Mouse (Mus musculus): Measurements from ENCODE around the gene Tex2. TPM values are rescaled to one million over a fixed set of nuclear protein-coding genes. Genes with fewer than 3 reads are reported as not detected.
A peak's percentile ranks its signal among the peaks of the same experiment; 100 is the strongest.
"Not testable (repeated sequence)": the region's sequence is repeated elsewhere in the genome, so short reads cannot be mapped to it uniquely, and the experiment has no call there.

Gene Tex2
- total RNA-seq, 2 experiments from 2014 or later, result 73.6 to 77.5 TPM

- peak; percentile 85 for ATAC-seq (replicated peaks; ENCODE audit: poor library complexity, severe bottlenecking)
Observed at GRCm38 (mm10) chr11:106623629-106624028, 10.4 kb upstream of the Tex2 start.

- ATAC-seq (replicated peaks; ENCODE audit: poor library complexity, severe bottlenecking), result peak; percentile 54
Observed at GRCm38 (mm10) chr11:106622056-106622455, 8.8 kb upstream of the Tex2 start.

GRCm38 (mm10) chr11:106618768-106619167, 5.5 kb upstream of the Tex2 start:
- not testable (repeated sequence) for ATAC-seq (replicated peaks; ENCODE audit: poor library complexity, severe bottlenecking)

- no peak for ATAC-seq (replicated peaks; ENCODE audit: poor library complexity, severe bottlenecking)
Observed at GRCm38 (mm10) chr11:106617821-106618580, 4.8 kb upstream of the Tex2 start.

- ATAC-seq (replicated peaks; ENCODE audit: poor library complexity, severe bottlenecking), result peak; percentile 13
Observed at GRCm38 (mm10) chr11:106615561-106615960, 2.3 kb upstream of the Tex2 start.

GRCm38 (mm10) chr11:106614339-106614645, 1.1 kb upstream of the Tex2 start:
- peak; percentile 36 for ATAC-seq (replicated peaks; ENCODE audit: poor library complexity, severe bottlenecking)

GRCm38 (mm10) chr11:106613638-106614338, 565 bp upstream of the Tex2 start:
- peak; percentile 3 for ATAC-seq (replicated peaks; ENCODE audit: poor library complexity, severe bottlenecking)

GRCm38 (mm10) chr11:106612209-106612960, 838 bp downstream of the Tex2 start:
- ATAC-seq (replicated peaks; ENCODE audit: poor library complexity, severe bottlenecking), result peak; percentile 1; the same call in 1 of the 2 replicates

- ATAC-seq (replicated peaks; ENCODE audit: poor library complexity, severe bottlenecking), result no peak
Observed at GRCm38 (mm10) chr11:106609731-106610130, 3.5 kb downstream of the Tex2 start.

- no peak for ATAC-seq (replicated peaks; ENCODE audit: poor library complexity, severe bottlenecking)
Observed at GRCm38 (mm10) chr11:106607316-106607715, 5.9 kb downstream of the Tex2 start.

- ATAC-seq (replicated peaks; ENCODE audit: poor library complexity, severe bottlenecking), result no peak
Observed at GRCm38 (mm10) chr11:106606042-106606441, 7.2 kb downstream of the Tex2 start.

- ATAC-seq (replicated peaks; ENCODE audit: poor library complexity, severe bottlenecking), result no peak
Observed at GRCm38 (mm10) chr11:106603230-106603629, 10.0 kb downstream of the Tex2 start.

GRCm38 (mm10) chr11:106600124-106600523, 13.1 kb downstream of the Tex2 start:
- no peak for ATAC-seq (replicated peaks; ENCODE audit: poor library complexity, severe bottlenecking)

GRCm38 (mm10) chr11:106599345-106599744, 13.9 kb downstream of the Tex2 start:
- no peak for ATAC-seq (replicated peaks; ENCODE audit: poor library complexity, severe bottlenecking)

- peak; percentile 85 for ATAC-seq (replicated peaks; ENCODE audit: poor library complexity, severe bottlenecking)
Observed at GRCm38 (mm10) chr11:106598339-106598738, 14.9 kb downstream of the Tex2 start.

GRCm38 (mm10) chr11:106597737-106598330, 15.4 kb downstream of the Tex2 start:
- no peak for ATAC-seq (replicated peaks; ENCODE audit: poor library complexity, severe bottlenecking)

- ATAC-seq (replicated peaks; ENCODE audit: poor library complexity, severe bottlenecking), result no peak
Observed at GRCm38 (mm10) chr11:106591183-106591582, 22.0 kb downstream of the Tex2 start.

GRCm38 (mm10) chr11:106590143-106590542, 23.1 kb downstream of the Tex2 start:
- ATAC-seq (replicated peaks; ENCODE audit: poor library complexity, severe bottlenecking), result no peak

- peak; percentile 58 for ATAC-seq (replicated peaks; ENCODE audit: poor library complexity, severe bottlenecking)
Observed at GRCm38 (mm10) chr11:106588781-106589180, 24.4 kb downstream of the Tex2 start.

- no peak for ATAC-seq (replicated peaks; ENCODE audit: poor library complexity, severe bottlenecking)
Observed at GRCm38 (mm10) chr11:106587786-106588519, 25.3 kb downstream of the Tex2 start.
